Mouse (Mus musculus) kidney, postnatal 4 days (tissue): ENCODE measurements around the gene Acrbp.
"Not testable (repeated sequence)": the region's sequence is repeated elsewhere in the genome, so short reads cannot be mapped to it uniquely, and the experiment has no call there.

Experiments used
- DNase-seq, 2 experiments: peaks; one replicate each; pipeline ENCODE4 v3.0.0; 2021; ENCODE audit warnings: mixed read lengths in 2 of 2

The Acrbp gene

DNA sequence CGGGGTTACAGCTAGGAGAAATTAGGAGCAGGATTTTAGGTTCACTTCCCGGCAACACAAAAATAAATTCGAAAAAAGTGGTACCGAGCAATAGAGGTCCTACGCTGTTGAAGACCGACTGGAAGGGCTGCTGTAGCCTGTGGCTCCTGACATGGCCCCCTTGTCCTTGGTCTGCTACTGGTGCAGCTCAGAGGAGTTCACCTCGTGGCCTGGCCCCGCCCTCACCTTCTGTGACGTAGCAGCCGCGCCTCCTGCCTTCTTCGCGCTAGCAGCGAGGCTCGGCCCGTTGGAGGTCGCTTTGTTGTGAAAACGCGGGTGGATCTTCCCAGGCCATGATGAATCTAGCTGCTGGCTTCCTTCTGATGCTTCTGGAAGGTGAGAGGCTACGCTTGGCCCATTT is at the start of gene Acrbp:
Gene Acrbp (plus strand): TSS at position 12 of the 400 bp plus-strand sequence.
- DNase-seq, result peak; percentile 34 to 40

DNA sequence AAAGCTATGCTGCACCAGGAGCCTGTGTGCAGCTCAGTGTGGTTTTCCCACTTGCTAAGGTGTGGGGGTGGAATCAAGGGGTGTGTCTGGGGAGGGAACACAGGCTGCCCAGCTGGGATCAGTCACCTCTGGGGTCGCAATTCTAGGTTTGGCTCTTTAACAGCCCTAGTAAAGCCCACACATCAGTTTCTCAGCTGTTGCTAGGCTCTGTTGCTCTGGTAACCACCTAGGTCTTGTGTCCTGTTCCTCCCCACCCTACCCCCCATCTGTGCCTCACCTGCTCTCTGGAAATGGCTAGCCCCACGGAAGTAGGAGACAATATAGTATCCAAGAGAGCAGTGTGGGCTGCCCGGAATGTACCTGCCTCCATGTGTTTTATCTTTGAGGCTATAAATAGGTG is 45.8 kb upstream of the Acrbp start:
- DNase-seq, result no peak

DNA sequence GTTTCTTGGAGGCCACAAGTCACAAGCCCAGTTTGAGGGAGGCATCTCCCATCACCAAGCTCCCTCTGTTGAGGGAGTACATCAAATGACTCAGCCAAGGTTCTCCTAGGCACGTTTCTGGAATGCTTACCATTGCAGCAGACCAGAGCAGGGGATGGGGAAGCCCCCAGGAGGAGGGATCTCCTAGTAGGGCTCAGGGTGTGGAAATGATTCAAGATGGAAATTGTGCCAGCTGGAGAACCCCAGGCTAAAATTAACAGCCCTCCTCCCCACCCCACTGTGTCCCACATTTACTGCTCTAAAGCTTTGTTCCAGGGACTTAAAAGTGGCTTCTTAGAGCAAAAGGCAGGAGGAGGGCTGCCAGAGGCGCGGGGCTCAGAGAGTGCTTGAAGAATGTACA is 44.4 kb upstream of the Acrbp start:
- DNase-seq, result no peak

DNA sequence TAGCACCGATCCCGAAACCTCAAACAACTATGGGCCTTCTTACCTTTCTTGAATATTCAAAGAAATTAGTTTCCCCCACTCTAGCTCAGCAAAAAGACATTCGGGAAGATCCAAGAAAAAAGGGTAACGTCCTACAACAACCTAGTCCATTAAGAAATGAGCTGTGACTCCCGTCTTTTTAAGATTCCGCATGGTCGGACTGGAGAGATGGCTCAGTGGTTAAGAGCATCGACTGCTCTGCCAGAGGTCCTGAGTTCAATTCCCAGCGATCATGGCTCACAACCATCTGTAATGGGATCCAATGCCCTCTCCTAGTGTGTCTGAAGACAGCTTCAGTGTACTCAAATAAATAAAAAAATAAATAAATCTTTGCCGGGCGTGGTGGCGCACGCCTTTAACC is 41.4 kb upstream of the Acrbp start:
- no peak for DNase-seq

DNA sequence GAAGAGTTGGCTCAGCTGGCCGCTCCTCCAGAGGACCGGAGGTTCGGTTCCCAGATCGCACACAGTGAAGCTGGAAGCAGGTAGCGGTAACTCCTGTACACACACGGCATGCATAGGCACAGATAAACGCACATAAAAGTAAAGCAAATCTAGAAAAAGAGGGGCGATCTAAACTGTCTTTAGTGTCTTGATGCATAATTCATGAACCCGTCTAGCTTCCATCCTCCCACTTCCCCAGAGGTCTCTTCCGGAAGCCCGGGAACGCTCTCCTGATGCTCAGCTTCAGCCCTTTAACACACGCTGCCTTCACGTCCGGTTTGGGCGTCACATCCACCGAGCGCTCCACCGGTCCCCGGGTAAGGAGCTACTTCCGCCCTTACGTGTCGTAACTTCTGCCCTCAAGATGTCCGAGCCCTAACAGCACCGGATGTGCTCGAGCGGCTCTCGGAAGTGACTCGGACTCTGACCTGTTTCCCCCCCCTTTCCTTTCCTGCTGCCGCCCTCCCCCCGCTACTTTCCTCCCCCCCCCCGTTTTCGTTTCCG is 40.8 kb upstream of the Acrbp start:
- DNase-seq, result peak; percentile 97 to 98

DNA sequence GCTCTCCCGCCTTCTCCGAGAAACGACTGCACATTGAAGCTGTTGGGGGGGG is 40.5 kb upstream of the Acrbp start, which contains the start of gene Zfp384:
Gene Zfp384 (plus strand): TSS at position 17 of the 52 bp plus-strand sequence.
- no peak for DNase-seq

DNA sequence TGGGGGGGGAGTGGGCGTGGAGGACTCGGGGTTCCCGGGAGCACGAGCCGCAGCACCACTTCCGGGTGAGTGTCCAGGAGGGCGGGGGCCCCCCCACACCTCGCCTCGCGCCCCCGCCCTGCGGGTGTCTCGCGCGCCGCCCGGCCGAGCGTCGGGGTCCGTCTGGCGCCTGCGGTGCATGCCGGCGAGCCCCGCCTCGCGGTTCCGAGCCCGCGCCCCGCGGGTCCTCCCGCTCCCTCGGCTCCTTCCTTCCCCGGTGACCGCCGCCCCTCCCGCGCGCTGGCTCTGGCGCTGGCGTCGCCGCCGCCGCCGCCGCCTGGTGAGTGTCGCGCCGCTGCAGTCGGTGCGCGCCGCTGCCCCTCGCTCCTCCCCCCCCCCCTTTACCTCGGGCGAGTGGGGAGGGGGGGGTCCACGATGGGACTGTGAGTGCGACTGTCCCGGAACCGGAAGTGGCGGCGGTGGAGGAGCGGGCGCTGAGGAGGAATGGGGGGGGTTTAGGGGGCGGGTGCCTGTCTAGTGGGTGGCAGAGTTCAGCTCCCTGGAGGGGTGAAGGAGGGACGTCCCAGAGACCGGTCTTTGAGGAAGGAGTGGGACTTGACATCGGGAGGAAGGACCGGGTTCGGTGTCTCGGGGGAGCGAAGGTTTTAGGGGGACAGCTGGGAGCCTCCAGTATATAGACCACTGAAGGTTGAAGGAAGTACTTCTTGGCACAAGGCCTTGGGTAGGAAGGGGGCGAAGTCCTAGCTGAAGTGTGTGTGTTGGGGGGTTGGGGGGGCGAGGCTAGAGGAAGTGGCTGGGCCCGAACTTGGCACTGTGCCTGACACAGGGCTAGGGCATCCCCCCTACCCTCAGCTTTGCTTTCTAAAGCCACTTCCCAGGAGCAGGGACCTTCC is 40.1 kb upstream of the Acrbp start:
- peak; percentile 89 to 94 for DNase-seq

DNA sequence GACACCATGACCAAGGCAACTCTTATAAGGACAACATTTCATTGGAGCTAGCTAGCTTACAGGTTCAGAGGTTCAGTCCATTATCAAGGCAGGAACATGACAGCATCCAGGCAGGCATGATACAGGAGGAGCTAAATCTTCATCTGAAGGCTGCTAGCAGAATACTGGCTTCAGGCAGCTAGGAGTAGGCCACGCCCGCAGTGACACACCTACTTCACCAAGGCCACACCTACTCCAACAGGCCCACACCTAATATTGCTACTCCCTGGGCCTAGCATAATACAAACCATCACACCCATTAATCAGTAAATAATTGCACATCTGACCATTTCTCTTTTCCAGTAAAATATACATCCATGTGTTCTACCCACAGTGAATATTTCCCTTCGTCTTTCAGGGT is 31.8 kb upstream of the Acrbp start:
- DNase-seq, result no peak

DNA sequence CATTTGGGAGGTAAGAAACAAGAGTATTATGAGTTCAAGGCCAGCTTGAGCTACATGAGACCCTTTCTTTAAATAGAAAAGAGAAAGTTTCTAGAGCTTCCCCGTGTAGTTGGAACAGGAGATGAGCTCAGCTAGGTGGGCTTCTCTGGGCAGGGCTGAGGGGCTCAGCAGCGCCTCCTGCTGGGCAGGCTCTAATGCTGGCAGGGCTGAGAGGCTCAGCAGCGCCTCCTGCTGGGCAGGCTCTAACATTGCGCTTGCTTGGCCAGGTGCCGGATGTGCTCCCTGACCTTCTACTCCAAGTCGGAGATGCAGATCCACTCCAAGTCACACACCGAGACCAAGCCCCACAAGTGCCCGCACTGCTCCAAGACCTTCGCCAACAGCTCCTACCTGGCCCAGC is 19.0 kb upstream of the Acrbp start:
- peak; percentile 76 to 78 for DNase-seq

DNA sequence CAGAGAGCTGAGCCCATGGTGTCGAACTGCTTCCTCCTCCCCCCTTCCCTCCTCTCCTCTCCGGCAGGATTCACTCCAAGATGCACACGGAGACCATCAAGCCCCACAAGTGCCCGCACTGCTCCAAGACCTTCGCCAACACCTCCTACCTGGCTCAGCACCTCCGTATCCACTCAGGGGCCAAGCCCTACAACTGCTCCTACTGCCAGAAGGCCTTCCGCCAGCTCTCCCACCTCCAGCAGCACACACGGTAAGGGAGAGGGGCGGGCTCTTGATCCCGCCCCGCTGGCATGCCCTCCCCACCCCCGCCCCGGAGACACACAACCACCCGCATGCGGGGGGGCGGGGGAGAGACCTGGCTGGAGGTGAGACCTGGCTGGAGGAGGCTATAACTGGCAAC is 17.9 kb upstream of the Acrbp start:
- DNase-seq, result no peak

DNA sequence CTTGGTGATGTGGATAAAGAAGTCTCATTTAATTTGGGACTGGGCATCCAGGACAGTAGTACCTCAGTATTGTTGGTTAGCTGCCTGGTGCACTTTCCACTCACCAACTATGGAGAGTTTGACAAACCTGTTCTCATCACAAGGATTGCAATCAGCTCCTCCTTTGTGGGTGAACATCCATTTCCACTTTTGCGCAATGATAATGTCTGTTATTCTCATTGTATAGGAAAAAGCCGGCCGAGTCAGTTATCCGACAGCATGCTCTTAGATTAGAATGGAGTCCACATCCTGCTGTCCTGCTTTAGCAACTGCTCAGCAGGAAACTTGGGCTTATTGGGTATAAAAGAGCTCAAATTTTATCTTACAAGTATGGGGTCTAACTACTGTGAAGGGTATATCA is 10.8 kb upstream of the Acrbp start:
- DNase-seq, result peak in 1 of 2 experiments; percentile 6

DNA sequence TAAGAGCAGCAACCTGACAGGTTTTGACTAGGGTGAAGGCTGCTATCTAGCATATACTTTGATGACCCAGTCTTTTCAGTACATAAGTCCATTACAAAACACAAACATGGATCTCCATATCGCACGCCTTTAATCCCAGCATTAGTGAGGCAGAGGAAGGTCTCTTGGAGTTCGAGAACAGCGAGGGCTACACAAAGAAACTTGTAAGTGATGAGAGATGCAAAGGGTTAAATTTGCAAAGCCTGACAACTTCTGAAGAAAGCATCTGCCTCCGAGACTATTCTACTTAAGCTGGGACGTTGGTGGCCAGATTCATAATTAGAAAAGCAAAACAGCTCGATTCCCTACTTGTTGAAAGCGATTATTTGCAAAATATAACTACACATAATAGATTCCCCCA is 10.4 kb upstream of the Acrbp start:
- peak in 1 of 2 experiments; percentile 26 for DNase-seq

DNA sequence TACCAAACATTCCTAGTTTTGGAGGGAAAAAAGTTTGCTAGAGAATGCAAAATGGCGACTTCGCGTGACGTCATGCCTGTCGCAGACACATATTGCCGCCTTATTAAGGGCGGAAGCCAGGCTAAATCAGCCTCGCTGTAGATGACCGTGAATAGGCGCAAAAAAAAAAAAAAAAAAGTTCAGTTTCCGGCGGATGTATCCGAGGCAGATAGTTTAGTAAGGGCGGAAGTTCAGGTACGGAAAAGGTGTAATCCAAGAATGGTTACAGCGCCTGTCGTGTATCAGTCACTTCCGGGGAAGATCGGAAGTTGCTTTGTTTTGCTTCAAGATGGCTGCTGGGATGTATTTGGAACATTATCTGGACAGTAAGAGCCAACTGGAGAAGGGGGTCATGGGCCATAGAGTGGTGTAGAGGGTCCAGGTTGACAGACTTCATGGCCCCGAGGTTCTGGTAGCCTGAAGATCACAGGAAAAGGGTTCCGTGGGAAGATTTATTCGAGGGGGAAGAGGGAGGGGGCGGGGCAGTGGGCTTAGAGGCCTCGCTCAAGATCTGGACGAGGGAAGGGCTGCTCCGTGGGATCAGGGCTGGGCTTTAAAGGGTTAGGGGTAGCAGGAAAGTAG is 9.8 kb upstream of the Acrbp start, which contains the start of gene Ing4:
Gene Ing4 (plus strand): TSS at position 228 of the 621 bp plus-strand sequence.
- DNase-seq, result peak; percentile 94 to 96

DNA sequence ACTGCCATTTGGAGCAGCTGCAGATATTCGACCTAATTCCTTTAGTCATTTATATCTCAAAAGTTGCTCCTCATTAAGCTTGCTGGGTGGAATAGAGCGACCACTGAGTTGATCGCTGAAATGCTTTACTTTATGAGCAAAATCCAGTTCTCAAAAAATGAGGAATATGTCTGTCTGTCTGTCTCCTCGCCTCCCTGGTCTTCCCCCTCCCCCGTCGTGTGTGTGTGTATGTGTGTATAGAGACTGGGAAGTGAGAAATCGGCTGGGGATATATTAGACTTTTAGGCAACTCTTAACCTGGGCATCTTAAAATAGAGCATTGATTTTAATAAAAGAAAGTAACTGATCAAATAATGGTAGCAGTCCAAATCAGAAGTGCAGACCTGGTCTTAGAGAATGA is 9.3 kb upstream of the Acrbp start:
- no peak for DNase-seq

DNA sequence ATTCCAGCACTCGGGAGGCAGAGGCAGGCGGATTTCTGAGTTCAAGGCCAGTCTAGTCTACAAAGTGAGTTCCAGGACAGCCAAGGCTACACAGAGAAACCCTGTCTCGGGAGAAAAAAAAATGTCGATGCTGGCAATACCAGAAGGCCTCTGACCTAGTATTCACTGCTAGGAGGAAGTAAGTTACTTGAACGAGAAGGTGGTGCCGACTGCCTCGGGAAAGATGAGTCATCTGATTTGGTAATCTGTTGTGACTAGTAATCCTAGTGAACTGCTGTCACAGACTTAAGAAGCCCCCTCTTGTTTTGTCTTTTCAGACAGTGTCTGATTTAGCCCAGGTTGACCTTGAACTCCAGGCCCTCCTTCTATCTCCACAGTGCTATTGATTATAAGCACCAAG is 8.4 kb upstream of the Acrbp start:
- no peak for DNase-seq

DNA sequence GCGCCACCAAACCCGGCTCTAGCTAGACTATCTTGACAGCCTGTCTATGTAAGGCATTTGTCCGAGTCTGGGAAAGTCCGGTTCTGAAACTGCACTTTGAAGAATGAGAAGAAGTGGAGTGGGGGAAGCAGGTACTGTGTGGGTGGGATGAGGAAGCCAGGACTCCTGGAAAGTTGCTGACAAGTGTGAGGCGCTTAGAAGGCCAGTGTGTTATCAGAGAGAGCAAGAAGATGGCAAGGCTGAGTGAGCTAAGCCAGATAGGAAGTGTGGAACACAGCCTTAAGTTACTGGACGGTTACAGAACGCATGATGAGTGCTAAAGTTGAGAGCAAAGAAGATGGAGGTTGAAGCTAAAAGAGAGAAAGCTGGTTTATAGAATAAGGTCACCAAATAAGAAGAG is 7.4 kb upstream of the Acrbp start:
- no peak for DNase-seq

DNA sequence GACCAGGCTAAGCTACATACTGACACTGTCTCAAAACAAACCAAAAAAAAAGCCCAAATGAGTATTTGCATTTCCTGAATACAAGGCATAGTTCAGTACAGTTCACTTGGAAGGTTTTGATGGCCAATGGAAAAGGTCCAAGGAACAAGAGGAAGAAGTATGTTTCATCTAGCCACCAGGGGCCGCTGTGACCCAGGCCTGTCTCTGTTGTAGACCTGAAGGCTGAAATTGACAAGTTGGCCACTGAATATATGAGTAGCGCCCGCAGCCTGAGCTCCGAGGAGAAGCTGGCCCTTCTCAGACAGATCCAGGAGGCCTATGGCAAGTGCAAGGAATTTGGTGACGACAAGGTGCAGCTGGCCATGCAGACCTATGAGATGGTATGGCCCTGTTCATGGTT is 2.8 kb upstream of the Acrbp start:
- peak; percentile 89 to 92 for DNase-seq

DNA sequence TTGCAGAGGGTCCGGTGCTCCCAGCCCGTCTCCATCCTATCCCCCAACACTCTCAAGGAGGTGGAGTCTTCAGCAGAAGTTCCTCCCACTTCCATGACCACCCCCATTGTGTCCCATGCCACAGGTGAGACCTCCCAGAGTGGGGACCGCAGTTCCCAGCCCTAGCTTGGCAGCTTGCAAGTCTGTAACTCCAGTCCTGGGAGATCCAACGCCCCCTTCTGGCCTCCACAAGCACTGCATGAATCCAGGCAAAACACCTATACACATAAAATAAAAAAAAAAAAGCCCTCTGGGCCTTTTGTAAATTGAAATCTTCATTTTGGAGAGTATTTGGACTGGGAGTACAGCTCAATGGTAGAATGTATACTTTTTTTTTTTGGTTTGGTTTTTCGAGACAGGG is 1.7 kb downstream of the Acrbp start:
- peak; percentile 35 to 38 for DNase-seq

DNA sequence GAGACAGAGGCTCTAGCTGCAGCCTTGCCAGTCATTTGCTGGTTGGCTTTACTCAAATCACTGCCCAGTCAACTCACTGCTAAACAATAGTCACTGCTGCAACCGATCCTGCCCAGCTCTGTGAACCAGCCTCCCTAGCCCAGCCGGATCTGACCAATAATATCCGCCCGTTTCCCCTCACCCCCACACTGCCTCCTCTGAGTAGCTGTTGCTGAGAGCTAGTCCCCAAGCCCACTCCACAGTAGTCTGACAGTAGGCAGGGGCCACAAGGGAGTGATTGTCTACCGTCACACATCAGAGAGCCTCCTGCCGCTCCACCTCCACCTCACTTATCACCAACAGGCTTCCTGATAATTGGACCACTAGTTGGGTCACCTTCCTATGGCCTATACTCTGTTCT is 12.0 kb downstream of the Acrbp start:
- peak in 1 of 2 experiments; percentile 30 for DNase-seq

DNA sequence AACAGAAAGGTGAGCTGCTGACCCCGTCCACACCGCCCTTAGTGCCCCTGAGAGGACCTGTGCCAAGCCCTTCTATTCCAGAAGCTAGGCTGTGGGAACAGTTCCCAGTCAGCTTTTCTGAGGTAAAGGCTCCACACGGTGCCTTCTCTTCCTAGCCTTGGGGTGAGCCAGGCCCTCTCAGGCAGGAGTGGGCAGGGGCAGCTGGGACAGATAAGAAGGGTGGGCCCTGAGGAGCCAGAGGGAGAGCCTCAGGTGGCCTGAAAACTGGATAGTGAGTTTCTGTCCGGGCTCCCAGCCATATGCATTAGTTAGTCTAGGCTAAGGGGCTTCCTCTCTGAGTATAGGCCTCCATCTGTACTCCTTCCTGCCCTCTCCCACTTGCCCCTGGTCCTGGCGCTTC is 13.0 kb downstream of the Acrbp start:
- no peak for DNase-seq

DNA sequence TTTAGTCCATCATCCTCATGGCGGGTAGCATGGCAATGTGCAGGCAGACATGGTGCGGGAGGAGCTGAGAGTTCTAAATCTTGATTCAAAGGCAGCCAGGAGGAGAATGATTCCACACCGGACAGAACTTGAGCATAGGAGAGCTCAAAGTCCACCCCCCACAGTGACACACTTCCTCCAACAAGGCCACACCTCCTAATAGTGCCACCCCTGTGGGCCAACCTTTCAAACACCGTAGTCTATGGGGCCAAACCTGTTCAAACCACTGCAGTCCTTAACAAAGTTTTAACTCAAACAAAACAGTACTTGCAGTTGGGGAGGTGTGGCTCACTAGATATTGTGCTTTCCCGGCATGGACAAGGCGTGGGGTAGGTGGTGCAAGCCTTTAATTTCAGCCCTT is 14.4 kb downstream of the Acrbp start:
- no peak for DNase-seq

DNA sequence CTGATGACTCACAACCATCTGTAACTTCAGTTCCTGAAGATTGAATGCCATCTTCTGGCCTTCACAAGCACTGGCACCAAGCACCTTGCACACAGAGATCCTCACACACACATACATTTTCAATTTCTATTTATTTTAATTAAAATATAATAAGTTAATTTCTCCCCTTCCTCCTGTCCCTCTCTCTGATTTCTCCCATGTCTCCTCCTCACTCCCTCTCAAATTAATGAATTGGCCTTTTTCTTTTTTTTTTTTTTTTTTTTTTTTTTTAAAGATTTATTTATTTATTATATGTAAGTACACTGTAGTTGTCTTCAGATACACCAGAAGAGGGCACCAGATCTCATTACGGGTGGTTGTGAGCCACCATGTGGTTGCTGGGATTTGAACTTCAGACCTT is 15.7 kb downstream of the Acrbp start:
- DNase-seq, result not testable (repeated sequence)

DNA sequence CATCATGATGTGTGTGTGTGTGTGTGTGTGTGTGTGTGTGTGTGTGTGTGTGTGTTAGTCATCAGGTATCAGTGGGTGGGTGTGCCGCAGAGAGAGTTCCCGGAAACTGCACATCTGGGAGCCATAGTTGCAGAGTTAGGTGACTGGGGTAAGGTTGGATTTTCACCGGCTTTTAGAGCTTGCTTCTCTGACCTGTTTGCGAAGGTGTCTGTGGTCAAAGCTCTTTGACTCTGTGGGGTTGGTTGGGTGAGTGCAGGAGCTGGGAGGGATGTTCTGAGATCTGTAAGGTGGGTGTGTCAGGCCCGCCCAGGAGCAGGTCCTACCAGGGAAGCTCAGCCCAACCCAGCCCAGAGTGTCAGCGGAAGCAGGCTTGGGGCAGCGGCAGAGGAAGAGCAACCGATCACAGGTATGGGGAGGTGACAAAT is 18.1 kb downstream of the Acrbp start, which contains the start of gene Lpar5:
Gene Lpar5 (plus strand): TSS at position 350 of the 425 bp plus-strand sequence.
- DNase-seq, result no peak

DNA sequence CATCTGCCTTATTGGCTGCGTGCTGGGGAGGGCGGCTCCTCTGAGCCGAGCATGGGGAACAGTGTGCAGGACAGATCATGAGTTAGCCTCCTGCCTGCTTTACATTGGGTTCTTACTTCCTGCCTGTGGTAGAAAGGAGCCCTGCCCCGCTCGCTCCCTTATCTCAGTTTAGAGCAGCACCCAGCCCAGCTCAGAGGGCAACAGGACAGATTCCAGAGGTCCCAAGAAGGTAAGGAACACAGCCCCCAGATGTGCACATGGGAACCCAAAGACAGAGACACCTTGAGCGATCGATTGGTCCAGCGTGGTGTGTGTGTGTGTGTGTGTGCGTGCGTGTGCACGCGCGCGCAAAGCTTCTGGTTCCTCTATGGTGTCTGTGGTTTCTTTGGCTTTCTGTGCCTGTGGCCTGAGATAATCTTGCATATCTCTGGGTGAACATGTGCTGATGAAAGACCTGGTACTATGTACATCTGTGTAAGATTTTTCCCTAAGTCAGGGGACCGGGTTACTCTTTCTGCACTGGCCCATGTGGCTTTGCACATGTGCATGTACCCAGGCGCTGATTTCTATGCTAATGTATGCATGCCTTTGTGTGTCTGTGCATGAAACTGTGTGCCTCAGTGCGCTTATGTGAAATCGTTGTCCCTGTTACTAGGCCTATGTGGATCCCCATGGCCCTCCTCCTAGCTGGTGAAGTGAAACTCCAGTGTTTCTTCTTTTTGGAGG is 21.8 kb downstream of the Acrbp start:
- DNase-seq, result no peak
